Mouse (Mus musculus) stomach, postnatal 0 days (tissue): Measurements from ENCODE around the gene Wdpcp. TPM values are rescaled to one million over a fixed set of nuclear protein-coding genes. Genes with fewer than 3 reads are reported as not detected.

Experiments
- ATAC-seq: fragments of 200-750 bp; cut with Nextera tagmentation; 2 replicates; pipeline ENCODE4 v1.8.0; 2017; ENCODE audit not compliant: low FRiP score, low TSS enrichment
- DNase-seq: peaks from one replicate; pipeline ENCODE4 v3.0.0-alpha.2; 2016; ENCODE audit warnings: low spot score
- H3K27ac ChIP-seq: fragments of 300-500 bp; sonication (generic); replicated peaks from 2 replicates; pipeline ENCODE4 v1.5.1; 2014; ENCODE audit warnings: mild to moderate bottlenecking, control low read depth
- H3K27me3 ChIP-seq: fragments of 300-500 bp; sonication (generic); 2 replicates; pipeline ENCODE4 v1.6.1; 2014; ENCODE audit warnings: low read length; ENCODE audit not compliant: control insufficient read depth, insufficient read depth
- H3K36me3 ChIP-seq: fragments of 300-500 bp; sonication (generic); 2 replicates; pipeline ENCODE4 v1.6.1; 2014; ENCODE audit warnings: low read length, mixed read lengths; ENCODE audit not compliant: control insufficient read depth, insufficient read depth
- H3K4me1 ChIP-seq: fragments of 300-500 bp; sonication (generic); replicated peaks from 2 replicates; pipeline ENCODE4 v1.6.1; 2014; ENCODE audit warnings: antibody characterized with exemption; ENCODE audit not compliant: control insufficient read depth, insufficient read depth
- H3K4me2 ChIP-seq: fragments of 300-500 bp; sonication (generic); replicated peaks from 2 replicates; pipeline ENCODE4 v1.6.1; 2014; ENCODE audit warnings: low read depth, mild to moderate bottlenecking, control low read depth, moderate library complexity
- H3K4me3 ChIP-seq: fragments of 300-500 bp; sonication (generic); 2 replicates; pipeline ENCODE4 v1.5.1; 2014; ENCODE audit warnings: low read depth, low read length, control low read depth
- H3K9ac ChIP-seq: fragments of 300-500 bp; sonication (generic); 2 replicates; pipeline ENCODE4 v1.6.1; 2014; ENCODE audit warnings: mild to moderate bottlenecking, low read length, control low read depth, mixed read lengths
- H3K9me3 ChIP-seq: fragments of 300-500 bp; sonication (generic); 2 replicates; pipeline ENCODE4 v1.6.1; 2016; ENCODE audit warnings: low read length; ENCODE audit not compliant: control insufficient read depth
- CTCF ChIP-seq: IDR thresholded peaks from 2 replicates; pipeline ENCODE4 v1.5.1; 2016; ENCODE audit warnings: antibody characterized with exemption, low read depth, mild to moderate bottlenecking, moderate library complexity
- EP300 ChIP-seq: optimal IDR thresholded peaks from 2 replicates; pipeline ENCODE3; 2016; ENCODE audit warnings: antibody characterized with exemption
- WGBS: fragments of 180-500 bp; shearing (Covaris S2); extraction: QIAGEN DNeasy Blood & Tissue Kit; methylation state at CpG from one replicate; pipeline ENCODE4 v1.1.7; 2014; 5-methylcytosine and 5-hydroxymethylcytosine counted together
- polyA plus RNA-seq: library from polyadenylated mRNA; unstranded; fragments of >200 nt; fragmentation: Nextera tagmentation; extraction: Ambion mirVana; gene quantifications from 2 replicates; pipeline ENCODE4 v1.2.1, GENCODE M21; 2015

The Wdpcp gene
- polyA plus RNA-seq, 1 experiment from 2014 or later: 3.3 TPM

DNA sequence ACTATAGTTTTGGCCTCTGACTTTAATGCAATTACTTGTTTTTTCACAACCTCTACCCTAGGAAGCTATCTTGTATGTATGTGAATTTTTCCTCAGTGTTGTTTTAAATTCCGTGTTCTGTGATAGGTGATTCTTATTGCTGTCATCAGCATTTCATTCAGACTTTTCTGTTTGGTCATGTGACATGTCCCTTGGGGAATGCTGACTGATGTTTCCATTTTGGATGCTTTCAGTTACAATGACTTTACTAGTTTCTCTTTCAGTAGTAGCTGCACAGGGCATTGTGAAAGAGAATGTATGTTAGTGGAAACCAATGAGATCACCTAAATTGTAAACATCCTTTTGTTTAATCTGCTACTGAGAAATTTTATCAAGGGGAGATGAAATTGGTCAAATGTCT lies 154.3 kb downstream of the Wdpcp start:
- no peaks in the 10 kb centered on the region for H3K4me1 ChIP-seq

DNA sequence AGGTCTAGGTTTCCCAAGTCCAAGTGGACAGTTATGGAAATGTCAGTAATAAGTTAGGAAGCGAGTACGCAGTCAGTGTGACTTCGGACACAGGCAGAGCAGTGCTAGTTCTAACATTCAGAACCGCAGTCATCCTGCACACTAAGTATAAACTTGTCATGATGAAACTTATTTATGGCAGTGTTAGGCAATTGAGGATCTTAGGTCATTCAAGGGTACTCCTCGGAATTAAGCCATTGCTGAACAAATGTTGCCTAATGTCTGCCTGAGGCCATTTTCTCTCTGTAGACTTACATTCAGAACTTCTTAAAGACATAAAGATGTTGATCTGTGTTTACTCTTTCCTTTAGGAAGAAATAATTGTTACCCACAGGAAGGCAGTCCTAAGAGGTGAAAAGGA lies 157.0 kb downstream of the Wdpcp start:
- ATAC-seq: no peak
- Histone ChIP-seq H3K27me3 (no peaks in the 10 kb centered on the region), H3K36me3 (no peaks in the 10 kb centered on the region), H3K4me3 (no peak overlapping the region), H3K9me3 (no peaks in the 10 kb centered on the region), H3K4me1 (no peaks in the 10 kb centered on the region), H3K27ac (no peak overlapping the region), H3K4me2 (no peak overlapping the region), H3K9ac (no peak overlapping the region)
- 60% methylated on average over 5 of the region's 5 CpGs for WGBS
- no peak for DNase-seq
- TF ChIP-seq EP300 (no peak), CTCF (no peak)

More for the DNA sequence above, 154.3 kb downstream of the Wdpcp start:
- H3K4me3 ChIP-seq: no peak overlapping the region
- no peak for TF ChIP-seq CTCF
- no peak for TF ChIP-seq EP300
- ATAC-seq (no peak), DNase-seq (no peak)
- 87% methylated on average over 1 of the region's 1 CpGs for WGBS
- H3K36me3 ChIP-seq: no peaks in the 10 kb centered on the region
- H3K9me3 ChIP-seq: no peaks in the 10 kb centered on the region
- H3K27ac ChIP-seq: no peak overlapping the region
- no peak overlapping the region for H3K9ac ChIP-seq
- no peak overlapping the region for H3K4me2 ChIP-seq
- no peaks in the 10 kb centered on the region for H3K27me3 ChIP-seq

- Histone ChIP-seq H3K4me2 (no peak overlapping the region), H3K27me3 (no peaks in the 10 kb centered on the region), H3K27ac (no peak overlapping the region), H3K9ac (no peak overlapping the region), H3K4me3 (no peak overlapping the region), H3K36me3 (no peaks in the 10 kb centered on the region), H3K9me3 (no peaks in the 10 kb centered on the region), H3K4me1 (no peaks in the 10 kb centered on the region)
- ATAC-seq (no peak), DNase-seq (no peak)
- no peak for TF ChIP-seq CTCF
- no peak for TF ChIP-seq EP300
- WGBS: 61% methylated on average over 6 of the region's 6 CpGs
Measured at GRCm38 (mm10) chr11:21729961-21730360, 157.9 kb downstream of the Wdpcp start.

DNA sequence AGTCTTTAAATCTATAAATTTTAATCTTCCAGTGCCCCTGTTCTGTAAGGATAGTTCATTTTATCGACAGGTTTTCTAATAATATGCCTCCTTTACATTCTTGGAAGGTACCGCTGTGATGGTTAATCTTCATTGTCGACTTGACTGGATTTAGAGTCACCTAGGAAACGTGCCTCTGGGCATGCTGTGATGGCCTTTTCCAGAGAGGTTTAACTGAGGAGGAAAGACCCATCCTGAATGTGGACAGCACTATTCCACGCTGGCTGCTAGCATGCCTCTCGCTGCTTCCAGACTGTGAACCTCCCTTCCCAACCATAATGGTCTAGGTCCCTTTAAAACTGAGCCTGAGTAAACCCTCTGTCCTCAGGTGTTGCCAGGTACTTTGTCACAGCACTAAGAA lies 163.2 kb downstream of the Wdpcp start:
- H3K36me3 ChIP-seq: no peaks in the 10 kb centered on the region
- H3K4me2 ChIP-seq: no peak overlapping the region
- no peaks in the 10 kb centered on the region for H3K4me1 ChIP-seq
- no peak for ATAC-seq
- H3K9ac ChIP-seq: no peak overlapping the region
- H3K9me3 ChIP-seq: no peaks in the 10 kb centered on the region
- no peak for DNase-seq
- no peaks in the 10 kb centered on the region for H3K27me3 ChIP-seq
- no peak overlapping the region for H3K27ac ChIP-seq
- no peak for TF ChIP-seq EP300
- no peak for TF ChIP-seq CTCF
- H3K4me3 ChIP-seq: no peak overlapping the region
- 73% methylated on average over 6 of the region's 6 CpGs for WGBS

- Histone ChIP-seq H3K4me1 (no peaks in the 10 kb centered on the region), H3K27ac (no peak overlapping the region), H3K36me3 (no peaks in the 10 kb centered on the region), H3K4me2 (no peak overlapping the region), H3K9ac (no peak overlapping the region), H3K9me3 (no peaks in the 10 kb centered on the region), H3K4me3 (no peak overlapping the region), H3K27me3 (no peaks in the 10 kb centered on the region)
- 81% methylated on average over 4 of the region's 4 CpGs for WGBS
- DNase-seq (no peak), ATAC-seq (no peak)
- TF ChIP-seq CTCF (no peak), EP300 (no peak)
Measured at GRCm38 (mm10) chr11:21749487-21749886, 177.5 kb downstream of the Wdpcp start.

GRCm38 (mm10) chr11:21763201-21763600 lies 191.2 kb downstream of the Wdpcp start:
- no peak overlapping the region for H3K4me3 ChIP-seq
- no peak for TF ChIP-seq EP300
- no peak for TF ChIP-seq CTCF
- WGBS: 90% methylated on average over 4 of the region's 4 CpGs
- no peak overlapping the region for H3K4me2 ChIP-seq
- no peaks in the 10 kb centered on the region for H3K36me3 ChIP-seq
- no peaks in the 10 kb centered on the region for H3K27me3 ChIP-seq
- no peak overlapping the region for H3K9ac ChIP-seq
- H3K4me1 ChIP-seq: no peaks in the 10 kb centered on the region
- no peak overlapping the region for H3K27ac ChIP-seq
- no peak for ATAC-seq
- DNase-seq: no peak
- no peaks in the 10 kb centered on the region for H3K9me3 ChIP-seq
